Mouse (Mus musculus) testis, adult 2 months (tissue): ENCODE measurements around the gene Acta2. TPM values are rescaled to one million over a fixed set of nuclear protein-coding genes. Genes with fewer than 3 reads are reported as not detected.

Experiments
- H3K27ac ChIP-seq: fragments of 200-500 bp; 2 replicates; pipeline ENCODE4 v1.5.1; 2012; ENCODE audit warnings: low read depth, low read length; ENCODE audit not compliant: control insufficient read depth, insufficient read depth
- H3K27me3 ChIP-seq: fragments of 200-500 bp; 2 replicates; pipeline ENCODE4 v1.6.1; 2012; ENCODE audit warnings: mild to moderate bottlenecking, low read length, moderate library complexity; ENCODE audit not compliant: control insufficient read depth, insufficient read depth
- H3K36me3 ChIP-seq: fragments of 200-500 bp; 2 replicates; pipeline ENCODE4 v1.6.1; 2012; ENCODE audit warnings: mild to moderate bottlenecking, low read length; ENCODE audit not compliant: control insufficient read depth, insufficient read depth
- H3K4me1 ChIP-seq: fragments of 200-500 bp; 2 replicates; pipeline ENCODE4 v1.6.1; 2012; ENCODE audit warnings: low read length; ENCODE audit not compliant: control insufficient read depth, insufficient read depth
- H3K4me3 ChIP-seq: fragments of 200-500 bp; 2 replicates; pipeline ENCODE4 v1.5.1; 2012; ENCODE audit warnings: low read depth, mild to moderate bottlenecking, low read length, moderate library complexity, mixed read lengths; ENCODE audit not compliant: control insufficient read depth
- CTCF ChIP-seq: fragments of 200-500 bp; IDR thresholded peaks from 2 replicates; pipeline ENCODE4 v1.5.1; 2012; ENCODE audit warnings: low read depth, mild to moderate bottlenecking, inconsistent platforms, low read length, moderate library complexity; ENCODE audit not compliant: control insufficient read depth, insufficient read depth, insufficient replicate concordance
- POLR2A ChIP-seq: fragments of 200-500 bp; IDR thresholded peaks from 2 replicates; pipeline ENCODE4 v1.6.1; 2012; ENCODE audit warnings: low read depth, mild to moderate bottlenecking, inconsistent platforms, low read length, moderate library complexity; ENCODE audit not compliant: control insufficient read depth
- polyA plus RNA-seq: library from polyadenylated mRNA; depleted of rRNA; stranded (reverse); fragments of >200 nt; gene quantifications from 2 replicates; pipeline ENCODE4 v1.2.3, GENCODE M21; 2012

The Acta2 gene
- polyA plus RNA-seq, 1 experiment, result 90.9 TPM

- Histone ChIP-seq H3K36me3 (no peaks in the 10 kb centered on the region), H3K4me3 (no peak overlapping the region), H3K27ac (no peak overlapping the region), H3K27me3 (no peaks in the 10 kb centered on the region), H3K4me1 (no peaks in the 10 kb centered on the region)
- TF ChIP-seq CTCF (no peak), POLR2A (no peak)
These were observed 34.5 kb downstream of the Acta2 start for GRCm38 (mm10) chr19:34220732-34221380.

- peak overlapping the region; percentile 15; the same call in 1 of the 2 replicates for H3K4me3 ChIP-seq
- H3K27me3 ChIP-seq, result no peaks in the 10 kb centered on the region
- no peaks in the 10 kb centered on the region for H3K4me1 ChIP-seq
- H3K27ac ChIP-seq, result no peak overlapping the region
- no peaks in the 10 kb centered on the region for H3K36me3 ChIP-seq
- no peak for TF ChIP-seq CTCF
- no peak for TF ChIP-seq POLR2A
These were observed 36.0 kb downstream of the Acta2 start for GRCm38 (mm10) chr19:34219260-34219968.

GRCm38 (mm10) chr19:34217761-34218160, 37.6 kb downstream of the Acta2 start:
- Histone ChIP-seq H3K4me1 (no peaks in the 10 kb centered on the region), H3K27ac (no peak overlapping the region), H3K27me3 (no peaks in the 10 kb centered on the region), H3K36me3 (no peaks in the 10 kb centered on the region), H3K4me3 (peak overlapping the region; percentile 51)
- no peak for TF ChIP-seq CTCF

- no peak for TF ChIP-seq CTCF
- TF ChIP-seq POLR2A, result no peak
- Histone ChIP-seq H3K27ac (no peak overlapping the region), H3K4me1 (no peaks in the 10 kb centered on the region), H3K27me3 (no peaks in the 10 kb centered on the region), H3K36me3 (no peaks in the 10 kb centered on the region), H3K4me3 (no peak overlapping the region)
These were observed 38.4 kb downstream of the Acta2 start for GRCm38 (mm10) chr19:34216956-34217355.

GRCm38 (mm10) chr19:34214136-34214535, 41.3 kb downstream of the Acta2 start:
- Histone ChIP-seq H3K27me3 (no peaks in the 10 kb centered on the region), H3K4me1 (no peaks in the 10 kb centered on the region), H3K27ac (no peak overlapping the region), H3K36me3 (no peaks in the 10 kb centered on the region), H3K4me3 (no peak overlapping the region)
- TF ChIP-seq CTCF (no peak), POLR2A (no peak)

GRCm38 (mm10) chr19:34213251-34213645, 42.1 kb downstream of the Acta2 start:
- Histone ChIP-seq H3K27me3 (no peaks in the 10 kb centered on the region), H3K4me3 (no peak overlapping the region), H3K4me1 (no peaks in the 10 kb centered on the region), H3K36me3 (no peaks in the 10 kb centered on the region), H3K27ac (no peak overlapping the region)
- TF ChIP-seq CTCF (no peak), POLR2A (no peak)

- Histone ChIP-seq H3K4me1 (no peaks in the 10 kb centered on the region), H3K27ac (no peak overlapping the region), H3K36me3 (no peaks in the 10 kb centered on the region), H3K27me3 (no peaks in the 10 kb centered on the region), H3K4me3 (no peak overlapping the region)
- no peak for TF ChIP-seq CTCF
- no peak for TF ChIP-seq POLR2A
These were observed 42.7 kb downstream of the Acta2 start for GRCm38 (mm10) chr19:34212489-34213250.
